Mouse (Mus musculus) urinary bladder, postnatal 25 days (tissue): Measurements from ENCODE around the gene Gm11213.

Experiments used
- DNase-seq: peaks from one replicate; pipeline ENCODE4 v3.0.0; 2022; ENCODE audit warnings: low spot score

Gm11213 gene

GRCm38 (mm10) chr4:63580078-63580477, 25.0 kb downstream of the Gm11213 start:
- DNase-seq: no peak

GRCm38 (mm10) chr4:63579649-63580048, 25.4 kb downstream of the Gm11213 start:
- no peak for DNase-seq

GRCm38 (mm10) chr4:63572621-63573020, 32.4 kb downstream of the Gm11213 start:
- DNase-seq: no peak

- no peak for DNase-seq
Observed at GRCm38 (mm10) chr4:63570208-63570781, 34.8 kb downstream of the Gm11213 start.

GRCm38 (mm10) chr4:63569322-63569721, 35.7 kb downstream of the Gm11213 start:
- no peak for DNase-seq

GRCm38 (mm10) chr4:63567712-63568390, 37.2 kb downstream of the Gm11213 start:
- no peak for DNase-seq

GRCm38 (mm10) chr4:63562742-63563141, 42.3 kb downstream of the Gm11213 start:
- no peak for DNase-seq

GRCm38 (mm10) chr4:63561861-63562675, 43.0 kb downstream of the Gm11213 start:
- no peak for DNase-seq

GRCm38 (mm10) chr4:63560079-63560478, 45.0 kb downstream of the Gm11213 start:
- DNase-seq: no peak

- DNase-seq: no peak
Observed at GRCm38 (mm10) chr4:63559127-63559697, 45.8 kb downstream of the Gm11213 start.

GRCm38 (mm10) chr4:63558407-63559081, 46.5 kb downstream of the Gm11213 start, which contains the start of gene Tmem268:
Gene Tmem268, plus strand, starts transcription at chr4:63558781.
- peak; percentile 72 for DNase-seq

GRCm38 (mm10) chr4:63557124-63558059, 47.7 kb downstream of the Gm11213 start:
- no peak for DNase-seq

GRCm38 (mm10) chr4:63556665-63557064, 48.4 kb downstream of the Gm11213 start:
- no peak for DNase-seq

GRCm38 (mm10) chr4:63555111-63555510, 50.0 kb downstream of the Gm11213 start:
- DNase-seq: no peak

- DNase-seq: no peak
Observed at GRCm38 (mm10) chr4:63554616-63555015, 50.4 kb downstream of the Gm11213 start.

- no peak for DNase-seq
Observed at GRCm38 (mm10) chr4:63553789-63554576, 51.1 kb downstream of the Gm11213 start.

GRCm38 (mm10) chr4:63552865-63553264, 52.2 kb downstream of the Gm11213 start:
- no peak for DNase-seq

GRCm38 (mm10) chr4:63550908-63551307, 54.2 kb downstream of the Gm11213 start:
- DNase-seq: no peak

- no peak for DNase-seq
Observed at GRCm38 (mm10) chr4:63548491-63548890, 56.6 kb downstream of the Gm11213 start.

GRCm38 (mm10) chr4:63547799-63548198, 57.3 kb downstream of the Gm11213 start:
- no peak for DNase-seq
